Mouse (Mus musculus) CD4-positive, CD25-positive, alpha-beta regulatory T cell, adult 4 months (primary cell): ENCODE results near the gene Trip4. TPM values are rescaled to one million over a fixed set of nuclear protein-coding genes. Genes with fewer than 3 reads are reported as not detected.
"Not testable (repeated sequence)": the region's sequence is repeated elsewhere in the genome, so short reads cannot be mapped to it uniquely, and the experiment has no call there.

Experiments
- ATAC-seq: one replicate; pipeline ENCODE4 v1.8.0; 2017
- polyA plus RNA-seq, 2 experiments: library from polyadenylated mRNA; unstranded; fragments of 100-300 nt; shearing (Covaris generic); gene quantifications; one replicate each; pipeline ENCODE4 v1.2.1; 2017

Gene Trip4
- polyA plus RNA-seq, 2 experiments from 2014 or later, result 39.7 to 54.7 TPM

DNA sequence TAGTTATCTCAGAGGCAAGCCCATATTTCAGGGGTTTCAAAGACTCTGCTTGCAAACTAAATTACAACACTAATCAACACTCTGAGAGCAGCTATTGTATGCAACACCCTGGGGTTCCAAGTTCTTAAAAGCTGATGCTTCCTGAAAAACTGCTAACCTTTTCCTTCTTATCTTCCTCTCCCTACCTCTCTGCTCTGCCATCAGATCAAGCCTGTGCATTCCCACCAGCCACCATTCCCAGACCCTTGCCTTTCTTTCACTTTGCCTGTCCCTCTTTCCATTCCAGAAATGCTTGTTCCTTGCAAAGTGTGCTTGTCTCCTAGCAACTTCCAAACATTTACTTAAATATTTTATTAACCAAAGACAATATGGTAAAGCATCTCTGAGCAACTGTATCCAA lies 116.7 kb downstream of the Trip4 start:
- ATAC-seq, result no peak

DNA sequence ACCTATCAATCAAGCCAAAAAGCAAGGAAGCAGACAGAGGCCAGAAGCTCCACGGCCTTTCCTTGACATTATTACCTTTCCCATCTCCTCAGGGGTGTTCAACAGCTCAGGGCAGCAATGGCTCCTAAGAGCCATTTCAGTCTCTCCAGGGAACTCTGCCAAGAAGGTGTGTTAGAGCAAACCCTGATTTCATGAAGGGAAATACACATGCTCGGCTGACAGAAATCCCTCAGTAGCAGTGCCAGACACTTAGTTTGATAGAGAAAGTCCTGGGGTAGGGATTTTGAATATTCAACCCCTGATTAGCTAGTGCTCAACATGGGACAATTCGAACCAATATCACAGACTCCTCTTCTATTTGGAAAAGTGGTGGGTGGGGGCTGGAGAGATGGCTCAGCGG lies 117.5 kb downstream of the Trip4 start:
- ATAC-seq, result no peak

DNA sequence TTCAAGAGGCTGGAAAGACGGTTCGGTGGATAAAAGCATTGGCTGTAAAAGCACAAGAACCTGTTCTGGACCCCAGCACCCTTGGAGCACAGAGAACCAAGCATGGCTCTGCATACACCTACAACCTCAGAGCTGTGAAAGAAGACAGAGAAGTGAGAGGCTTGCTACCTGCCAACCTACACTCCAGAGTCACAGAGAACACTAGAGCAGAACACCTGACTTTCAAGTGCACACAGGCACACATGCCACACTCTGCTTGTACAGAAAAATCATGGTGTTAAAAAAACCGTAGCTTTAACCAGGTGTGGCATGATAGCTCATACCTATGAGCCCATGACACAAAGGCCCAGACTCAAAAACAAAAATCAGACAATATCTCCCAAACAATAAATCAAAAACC lies 118.8 kb downstream of the Trip4 start:
- no peak for ATAC-seq

DNA sequence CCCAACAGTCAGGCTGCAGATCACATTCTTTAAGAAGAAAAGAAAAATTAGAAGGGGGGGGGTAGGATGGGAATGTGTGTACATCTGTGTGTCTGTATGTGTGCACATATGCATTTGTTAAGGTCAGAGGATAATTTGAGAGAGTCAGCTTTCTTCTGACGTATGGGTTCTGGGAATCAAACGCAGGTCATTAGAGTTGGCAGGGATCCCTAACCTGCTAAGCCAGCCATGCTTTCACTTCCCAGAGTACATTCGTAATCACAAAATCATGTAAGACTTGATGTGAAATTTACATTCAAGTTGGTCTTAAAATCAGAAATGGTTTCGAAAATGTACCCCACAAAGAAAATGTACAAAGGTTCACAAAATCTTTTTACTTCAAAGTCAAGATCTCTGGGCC lies 120.0 kb downstream of the Trip4 start:
- no peak for ATAC-seq

DNA sequence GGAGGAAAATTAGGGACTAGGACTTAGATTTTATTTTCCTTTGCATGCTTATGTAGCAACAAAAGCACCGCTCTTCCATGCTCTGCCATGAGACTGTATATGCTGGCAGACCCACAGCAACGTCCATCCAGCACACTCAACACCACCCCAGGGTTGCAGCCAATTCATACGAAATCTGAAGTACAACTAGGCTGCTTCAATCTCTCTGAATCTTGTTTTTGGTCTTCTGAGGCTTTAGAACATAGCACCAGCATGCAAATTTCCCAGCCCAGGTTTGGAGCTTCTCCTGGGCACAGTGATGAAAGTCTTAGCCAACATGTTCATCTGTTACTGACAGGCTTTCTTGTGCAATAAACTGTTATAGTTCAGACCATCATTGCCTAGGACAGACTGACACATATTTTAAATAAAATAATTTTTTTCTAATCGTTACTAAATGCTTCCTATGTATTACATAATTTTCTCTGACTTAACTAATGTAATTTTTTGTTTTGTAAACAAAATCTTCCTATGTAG lies 120.7 kb downstream of the Trip4 start:
- no peak for ATAC-seq

DNA sequence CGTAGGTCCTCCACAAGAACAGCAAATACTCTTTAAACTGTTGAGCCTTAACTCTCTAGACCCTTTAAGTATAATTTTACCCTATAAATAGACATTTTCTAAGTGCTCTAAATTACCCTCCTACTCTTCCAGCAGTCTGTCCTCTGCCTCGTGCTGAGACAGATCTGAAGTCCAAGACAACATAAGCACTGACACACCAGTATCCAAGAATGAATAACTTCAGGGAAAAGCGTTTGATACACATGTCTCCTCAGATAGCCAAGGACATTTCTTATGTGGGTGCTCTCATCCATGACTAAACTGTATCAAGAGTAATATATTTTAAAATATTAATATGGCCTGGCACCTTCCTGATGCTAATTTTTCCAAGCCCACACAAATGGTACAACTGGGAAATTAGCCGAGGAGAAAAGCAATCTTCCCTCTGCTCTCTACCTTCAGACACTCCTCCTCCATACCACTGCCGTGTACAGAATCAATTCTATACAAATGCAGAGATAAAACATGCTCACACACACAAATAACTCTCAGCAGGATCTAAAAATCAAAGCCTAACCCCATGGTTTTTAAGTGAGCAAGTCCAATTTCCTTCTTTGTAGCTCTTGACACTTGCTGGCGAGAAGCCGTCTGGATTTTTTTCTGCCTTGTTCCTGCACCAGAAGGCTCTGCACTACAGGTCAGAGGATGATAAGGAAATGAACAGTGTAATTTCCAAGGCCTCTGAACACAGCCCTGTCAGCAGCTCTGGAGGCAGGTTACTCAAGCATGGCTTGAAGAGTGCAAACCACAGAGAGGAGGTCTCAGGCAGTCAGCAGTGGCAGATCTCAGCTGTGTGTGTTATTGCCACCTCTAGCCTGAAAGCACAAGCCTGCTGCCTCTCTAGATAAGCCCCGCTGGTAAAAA lies 121.5 kb downstream of the Trip4 start:
- ATAC-seq, result no peak

DNA sequence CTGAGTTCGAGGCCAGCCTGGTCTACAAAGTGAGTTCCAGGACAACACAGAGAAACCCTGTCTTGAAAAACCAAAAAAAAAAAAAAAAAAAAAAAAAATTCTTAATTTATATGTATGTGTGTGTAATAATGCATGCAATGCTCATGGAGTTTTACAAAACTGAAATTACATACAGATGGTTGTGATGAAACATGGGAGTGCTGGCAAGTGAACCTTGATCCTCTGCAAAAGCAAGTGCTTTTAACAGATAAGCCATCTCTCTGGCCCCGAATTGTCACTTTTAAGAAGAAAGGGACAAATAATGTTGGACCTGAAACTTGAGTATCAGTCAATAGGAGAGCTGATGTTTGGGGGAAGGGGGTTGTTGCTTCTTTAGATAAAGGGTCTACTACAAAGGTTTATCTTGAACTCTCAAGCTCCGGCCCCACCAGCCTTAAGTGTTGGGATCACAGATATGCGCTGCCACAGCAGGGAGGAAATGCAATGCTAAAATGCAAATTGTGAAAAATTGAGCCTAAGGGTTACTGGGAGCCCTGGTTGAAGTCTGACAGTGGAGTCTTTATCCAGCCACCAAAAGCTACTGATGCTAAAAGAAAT lies 122.7 kb downstream of the Trip4 start:
- no peak for ATAC-seq

DNA sequence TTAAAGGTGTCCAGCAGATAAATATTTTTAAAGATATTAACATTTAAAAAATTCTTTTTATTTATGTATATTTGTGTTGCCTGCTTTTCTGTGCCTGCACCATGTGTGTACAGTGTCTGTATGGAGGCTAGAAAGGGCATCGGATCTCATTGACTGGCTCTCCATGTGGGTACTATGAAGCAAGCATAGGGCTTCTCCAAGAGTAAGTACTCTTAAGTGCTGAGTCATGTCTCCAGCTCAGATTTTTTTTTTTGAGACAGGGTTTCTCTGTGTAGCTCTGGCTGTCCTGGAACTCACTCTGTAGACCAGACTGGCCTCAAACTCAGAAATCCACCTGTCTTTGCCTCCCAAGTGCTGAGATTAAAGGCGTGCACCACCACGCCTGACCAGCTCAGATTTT lies 129.0 kb downstream of the Trip4 start:
- not testable (repeated sequence) for ATAC-seq

Other genes starting within 250 kb of the Trip4 start
- gene Oaz2, start 240.8 kb downstream of the Trip4 start, polyA plus RNA-seq, result 10 to 100 TPM; 28.1 to 40.3 TPM
- gene Zfp609, start 81.2 kb downstream of the Trip4 start, polyA plus RNA-seq, result 1 to 10 TPM; 2.7 TPM
- gene Pclaf, start 18.6 kb downstream of the Trip4 start, polyA plus RNA-seq, result 10 to 100 TPM; 16.4 to 27.2 TPM
- gene Csnk1g1, start 130 bp upstream of the Trip4 start, polyA plus RNA-seq, result 10 to 100 TPM; 37.5 to 47.8 TPM
- 100 to 1,000 TPM; 439 to 492 TPM for gene Ppib, start 151.4 kb upstream of the Trip4 start, polyA plus RNA-seq
- 1 to 10 TPM; 1.5 to 2.6 TPM for gene Snx22, start 160.9 kb upstream of the Trip4 start, polyA plus RNA-seq
- 10 to 100 TPM; 94.0 to 96.9 TPM for gene Snx1, start 217.8 kb upstream of the Trip4 start, polyA plus RNA-seq
- gene Ciao2a, start 217.8 kb upstream of the Trip4 start, polyA plus RNA-seq, result 100 to 1,000 TPM; 142 to 150 TPM
- gene Dapk2, start 249.4 kb upstream of the Trip4 start, polyA plus RNA-seq, result under 1 TPM in 1 of 2 experiments, not detected in 1; 0.81 TPM